Mouse (Mus musculus) layer of hippocampus, adult 6 months (tissue): ENCODE data around the gene Epha2. TPM values are rescaled to one million over a fixed set of nuclear protein-coding genes. Genes with fewer than 3 reads are reported as not detected.

ENCODE experiments used
- long read RNA-seq, 2 experiments: library from polyadenylated mRNA; unstranded; transcript quantifications; one replicate each; pipeline ENCODE4 v2.0.0; 2019 to 2020
- microRNA-seq: library from miRNA; unstranded; fragments of <30 nt; microRNA quantifications from one replicate; pipeline ENCODE4 v1.2.0, GENCODE M21; 2020
- polyA plus RNA-seq: library from polyadenylated mRNA; unstranded; fragments of <200 nt; fragmentation: Nextera tagmentation; gene quantifications from 2 replicates; pipeline ENCODE4 v1.2.3, GENCODE M21; 2021

Gene Epha2
- polyA plus RNA-seq, result 0.15 and 0.25 TPM in 2 replicates
- long read RNA-seq, experiment 1, partial matches to known transcripts, result 1 of 1 reads
- long read RNA-seq, experiment 1, other reads (novel, unspliced or antisense), result 0 of 1 reads
- long read RNA-seq, experiment 2, partial matches to known transcripts, result 1 of 1 reads
- long read RNA-seq, experiment 2, other reads (novel, unspliced or antisense), result 0 of 1 reads

GRCm38 (mm10) chr4:141301116-141301553, at the start of gene Epha2:
Gene Epha2 (plus strand): TSS chr4:141301240.

GRCm38 (mm10) chr4:141367997-141368791, 67.2 kb downstream of the Epha2 start, which contains the start of gene Fam131c:
Gene Fam131c (plus strand): TSS chr4:141368220.

Small RNA genes lying within 50 kb of the gene (microRNA-seq; reads per million reads assigned to microRNA genes)
- not detected for gene Gm25690

Other genes starting within 250 kb of the Epha2 start
- 3.1 and 4.1 TPM in 2 replicates for gene Crocc, start 240.7 kb upstream of the Epha2 start, polyA plus RNA-seq
- 38.2 and 40.9 TPM in 2 replicates for gene Necap2, start 222.9 kb upstream of the Epha2 start, polyA plus RNA-seq
- 0.06 and 0.08 TPM in 2 replicates for gene Spata21, start 212.9 kb upstream of the Epha2 start, polyA plus RNA-seq
- gene Szrd1, start 161.5 kb upstream of the Epha2 start, polyA plus RNA-seq, result 9.6 and 11.5 TPM in 2 replicates
- gene Fbxo42, start 153.3 kb upstream of the Epha2 start, polyA plus RNA-seq, result 9.0 and 11.3 TPM in 2 replicates
- gene Rsg1, start 87.3 kb upstream of the Epha2 start, polyA plus RNA-seq, result 4.8 and 6.1 TPM in 2 replicates
- gene Arhgef19, start 61.7 kb upstream of the Epha2 start, polyA plus RNA-seq, result 5.7 and 7.8 TPM in 2 replicates
- 0.13 TPM in 2 replicates for gene Fam131c, start 67.0 kb downstream of the Epha2 start, polyA plus RNA-seq
- 0.13 and 0.33 TPM in 2 replicates for gene Clcnka, start 97.5 kb downstream of the Epha2 start, polyA plus RNA-seq
- gene Clcnkb, start 114.8 kb downstream of the Epha2 start, polyA plus RNA-seq, result not detected in 2 replicates
- 0.06 TPM in 1 of 2 replicates, not detected in the other for gene Hspb7, start 119.5 kb downstream of the Epha2 start, polyA plus RNA-seq
- 0.48 TPM in 1 of 2 replicates, not detected in the other for gene Srarp, start 134.9 kb downstream of the Epha2 start, polyA plus RNA-seq
- 13.5 and 14.5 TPM in 2 replicates for gene Zbtb17, start 143.4 kb downstream of the Epha2 start, polyA plus RNA-seq
- gene Spen, start 237.4 kb downstream of the Epha2 start, polyA plus RNA-seq, result 2.7 and 2.9 TPM in 2 replicates